Mouse (Mus musculus) brown adipose tissue, adult 24 weeks (tissue): Measurements from ENCODE around the gene Ttc16. TPM values are rescaled to one million over a fixed set of nuclear protein-coding genes. Genes with fewer than 3 reads are reported as not detected.

Source experiments
- H3K27ac ChIP-seq: fragments of 200-500 bp; replicated peaks from 2 replicates; pipeline ENCODE4 v1.5.1; 2012; ENCODE audit warnings: low read depth, mild to moderate bottlenecking, low read length
- H3K4me1 ChIP-seq: fragments of 200-500 bp; 2 replicates; pipeline ENCODE4 v1.6.1; 2012; ENCODE audit warnings: low read length, mixed read lengths; ENCODE audit not compliant: control insufficient read depth, insufficient read depth, insufficient read length
- H3K4me3 ChIP-seq: fragments of 200-500 bp; 2 replicates; pipeline ENCODE4 v1.5.1; 2012; ENCODE audit warnings: low read depth, mild to moderate bottlenecking, low read length, moderate library complexity; ENCODE audit not compliant: insufficient read depth
- polyA plus RNA-seq: library from polyadenylated mRNA; stranded (reverse); fragments of >200 nt; gene quantifications from 2 replicates; pipeline ENCODE4 v1.2.4, GENCODE M21; 2012; ENCODE audit not compliant: missing spikeins, insufficient read depth, insufficient read length

Ttc16 gene
- polyA plus RNA-seq, 1 experiment: not detected

- Histone ChIP-seq H3K4me3 (no peak overlapping the region), H3K4me1 (peaks cover 7% of the 10 kb centered on the region), H3K27ac (no peak overlapping the region)
Measured at GRCm38 (mm10) chr2:32708643-32709042, 66.8 kb downstream of the Ttc16 start.

Other genes with a start within 250 kb of the Ttc16 start
- 6.3 and 15.4 TPM in 2 replicates for gene Fam102a, start 240.3 kb downstream of the Ttc16 start, polyA plus RNA-seq
- 31.2 and 37.5 TPM in 2 replicates for gene Dpm2, start 204.8 kb downstream of the Ttc16 start, polyA plus RNA-seq
- not detected in 2 replicates for gene Pip5kl1, start 200.8 kb downstream of the Ttc16 start, polyA plus RNA-seq
- not detected in 2 replicates for gene 9430097D07Rik, start 199.9 kb downstream of the Ttc16 start, polyA plus RNA-seq
- 2.4 and 3.0 TPM in 2 replicates for gene St6galnac4, start 188.5 kb downstream of the Ttc16 start, polyA plus RNA-seq
- 79.5 and 87.3 TPM in 2 replicates for gene St6galnac6, start 175.9 kb downstream of the Ttc16 start, polyA plus RNA-seq
- 87.5 and 109 TPM in 2 replicates for gene Ak1, start 153.9 kb downstream of the Ttc16 start, polyA plus RNA-seq
- gene Eng, start 129.0 kb downstream of the Ttc16 start, polyA plus RNA-seq: 22.4 and 28.7 TPM in 2 replicates
- 2.8 and 2.9 TPM in 2 replicates for gene Fpgs, start 71.5 kb downstream of the Ttc16 start, polyA plus RNA-seq
- 27.3 and 27.6 TPM in 2 replicates for gene Cdk9, start 62.6 kb downstream of the Ttc16 start, polyA plus RNA-seq
- 4.4 and 6.3 TPM in 2 replicates for gene Sh2d3c, start 54.6 kb downstream of the Ttc16 start, polyA plus RNA-seq
- not detected in 2 replicates for gene 6330409D20Rik, start 34.6 kb downstream of the Ttc16 start, polyA plus RNA-seq
- 16.8 and 17.6 TPM in 2 replicates for gene Tor2a, start 18.4 kb downstream of the Ttc16 start, polyA plus RNA-seq
- gene Ptrh1, start 153 bp upstream of the Ttc16 start, polyA plus RNA-seq: 1.1 and 3.5 TPM in 2 replicates
- gene Cfap157, start 8.8 kb upstream of the Ttc16 start, polyA plus RNA-seq: not detected in 2 replicates
- gene Stxbp1, start 71.6 kb upstream of the Ttc16 start, polyA plus RNA-seq: 2.8 and 4.0 TPM in 2 replicates
- gene Fam129b, start 100.5 kb upstream of the Ttc16 start, polyA plus RNA-seq: 4.9 and 5.9 TPM in 2 replicates
- gene Rpl12, start 185.9 kb upstream of the Ttc16 start, polyA plus RNA-seq: 5.8 and 7.5 TPM in 2 replicates
- gene Lrsam1, start 186.0 kb upstream of the Ttc16 start, polyA plus RNA-seq: 6.6 and 13.1 TPM in 2 replicates
- 13.1 and 15.2 TPM in 2 replicates for gene Slc2a8, start 206.4 kb upstream of the Ttc16 start, polyA plus RNA-seq